Mouse (Mus musculus) CH12.LX (cell line): ENCODE results near the gene Zfp296. TPM values are rescaled to one million over a fixed set of nuclear protein-coding genes. Genes with fewer than 3 reads are reported as not detected.

ENCODE experiments used
- DNase-seq: peaks from one replicate; pipeline ENCODE4 v3.0.0-alpha.2; 2013; ENCODE audit errors: extremely low read depth
- H3K27ac ChIP-seq: 2 replicates; pipeline ENCODE4 v1.5.1; 2012; ENCODE audit warnings: low read depth, mild to moderate bottlenecking, control low read depth, moderate library complexity; ENCODE audit not compliant: insufficient read depth
- H3K27me3 ChIP-seq: replicated peaks from 2 replicates; pipeline ENCODE3; 2012; ENCODE audit warnings: inconsistent platforms
- H3K36me3 ChIP-seq, 2 experiments: replicated peaks in 1 of 2; 2 replicates each; pipeline versions ENCODE3 to v1.6.1; 2012; ENCODE audit warnings: inconsistent platforms in 1 of 2, low read length in 1 of 2, mild to moderate bottlenecking in 1 of 2, mixed read lengths in 1 of 2, moderate library complexity in 1 of 2; ENCODE audit not compliant: control insufficient read depth in 1 of 2, insufficient read depth in 1 of 2
- H3K4me1 ChIP-seq, 2 experiments: 2 replicates each; pipeline ENCODE4 v1.6.1; 2012; ENCODE audit warnings: inconsistent platforms in 1 of 2, moderate library complexity in 1 of 2; ENCODE audit not compliant: insufficient read depth in 2 of 2, control insufficient read depth in 1 of 2
- H3K4me2 ChIP-seq: 2 replicates; pipeline ENCODE4 v1.6.1; 2012; ENCODE audit warnings: low read depth, mild to moderate bottlenecking, control low read depth; ENCODE audit not compliant: poor library complexity, insufficient read depth, severe bottlenecking
- H3K4me3 ChIP-seq, 3 experiments: fragments of 150-350 bp in 1 of 3; sonication (generic) in 1 of 3; replicated peaks in 1 of 3; 2 replicates each; pipeline versions ENCODE3 to v1.5.1; 2011 to 2012; ENCODE audit warnings: low read depth in 2 of 3, low read length in 2 of 3, mild to moderate bottlenecking in 2 of 3, moderate library complexity in 2 of 3, control low read depth in 1 of 3, improper control_type of control experiment in 1 of 3, inconsistent platforms in 1 of 3, mixed read lengths in 1 of 3; ENCODE audit not compliant: poor library complexity in 1 of 3
- H3K79me2 ChIP-seq: replicated peaks from 2 replicates; pipeline ENCODE4 v1.6.1; 2012; ENCODE audit warnings: mild to moderate bottlenecking, moderate library complexity; ENCODE audit not compliant: control insufficient read depth, poor library complexity, insufficient read depth, severe bottlenecking; ENCODE audit errors: extremely low read depth
- H3K9ac ChIP-seq: 2 replicates; pipeline ENCODE4 v1.6.1; 2012; ENCODE audit warnings: low read depth, mild to moderate bottlenecking, control low read depth, moderate library complexity; ENCODE audit not compliant: insufficient read depth
- H3K9me3 ChIP-seq: replicated peaks from 2 replicates; pipeline ENCODE3; 2012; ENCODE audit warnings: low read length, inconsistent platforms, mixed read lengths
- CHD1 ChIP-seq: IDR thresholded peaks from 2 replicates; pipeline ENCODE4 v1.6.1; 2012; ENCODE audit warnings: low read depth, low read length, improper control_type of control experiment, inconsistent platforms
- CTCF ChIP-seq, 2 experiments: IDR thresholded peaks in 1 of 2; conservative IDR thresholded peaks in 1 of 2; 2 replicates each; pipeline ENCODE4 v1.5.1; 2011 to 2012; ENCODE audit warnings: low read depth in 2 of 2, low read length in 2 of 2, improper control_type of control experiment in 1 of 2, inconsistent platforms in 1 of 2, mild to moderate bottlenecking in 1 of 2, moderate library complexity in 1 of 2
- E2F4 ChIP-seq: IDR thresholded peaks from 2 replicates; pipeline ENCODE4 v1.6.1; 2011; ENCODE audit warnings: low read depth, low read length, improper control_type of control experiment; ENCODE audit not compliant: insufficient replicate concordance
- ELF1 ChIP-seq: IDR thresholded peaks from 2 replicates; pipeline ENCODE4 v1.6.1; 2014; ENCODE audit warnings: low read depth, mild to moderate bottlenecking, inconsistent platforms, low read length, improper control_type of control experiment
- GABPA ChIP-seq: IDR thresholded peaks from 2 replicates; pipeline ENCODE4 v1.6.1; 2012; ENCODE audit warnings: low read depth, low read length, improper control_type of control experiment, inconsistent platforms; ENCODE audit not compliant: insufficient replicate concordance
- HCFC1 ChIP-seq: IDR thresholded peaks from 2 replicates; pipeline ENCODE4 v1.6.1; 2012; ENCODE audit warnings: low read depth, mild to moderate bottlenecking, inconsistent platforms, low read length, improper control_type of control experiment
- JUN ChIP-seq: IDR thresholded peaks from 2 replicates; pipeline ENCODE4 v1.6.1; 2011; ENCODE audit warnings: low read depth, mild to moderate bottlenecking, low read length, improper control_type of control experiment, moderate library complexity; ENCODE audit not compliant: insufficient read depth
- MEF2A ChIP-seq: IDR thresholded peaks from 2 replicates; pipeline ENCODE4 v1.6.1; 2014; ENCODE audit warnings: low read depth, mild to moderate bottlenecking, inconsistent platforms, low read length, improper control_type of control experiment, borderline replicate concordance
- MXI1 ChIP-seq: IDR thresholded peaks from 2 replicates; pipeline ENCODE4 v1.6.1; 2011; ENCODE audit warnings: mild to moderate bottlenecking, low read depth, low read length, improper control_type of control experiment
- MYC ChIP-seq: IDR thresholded peaks from 2 replicates; pipeline ENCODE4 v1.6.1; 2011; ENCODE audit warnings: low read depth, mild to moderate bottlenecking, improper control_type of control experiment, low read length
- PAX5 ChIP-seq: IDR thresholded peaks from 2 replicates; pipeline ENCODE4 v1.6.1; 2012; ENCODE audit warnings: low read length, inconsistent platforms, mixed read lengths
- POLR2A ChIP-seq: IDR thresholded peaks from 2 replicates; pipeline ENCODE4 v1.6.1; 2011; ENCODE audit warnings: low read depth, mild to moderate bottlenecking, improper control_type of control experiment, low read length
- POLR2AphosphoS2 ChIP-seq: IDR thresholded peaks from 2 replicates; pipeline ENCODE4 v1.6.1; 2011; ENCODE audit warnings: low read depth, low read length, improper control_type of control experiment
- RCOR1 ChIP-seq: conservative IDR thresholded peaks from 2 replicates; pipeline ENCODE4 v1.6.1; 2012; ENCODE audit warnings: low read depth, mild to moderate bottlenecking, inconsistent platforms, low read length, improper control_type of control experiment
- SIN3A ChIP-seq: IDR thresholded peaks from 2 replicates; pipeline ENCODE4 v1.6.1; 2012; ENCODE audit warnings: low read length, improper control_type of control experiment, inconsistent platforms
- TCF12 ChIP-seq: IDR thresholded peaks from 2 replicates; pipeline ENCODE4 v1.6.1; 2014; ENCODE audit warnings: low read depth, mild to moderate bottlenecking, inconsistent platforms, low read length, improper control_type of control experiment
- UBTF ChIP-seq: IDR thresholded peaks from 2 replicates; pipeline ENCODE4 v1.6.1; 2012; ENCODE audit warnings: low read depth, mild to moderate bottlenecking, inconsistent platforms, low read length, improper control_type of control experiment, moderate library complexity
- USF1 ChIP-seq: IDR thresholded peaks from 2 replicates; pipeline ENCODE4 v1.6.1; 2014; ENCODE audit warnings: low read depth, mild to moderate bottlenecking, inconsistent platforms, low read length, improper control_type of control experiment
- USF2 ChIP-seq: conservative IDR thresholded peaks from 2 replicates; pipeline ENCODE4 v1.6.1; 2011; ENCODE audit warnings: low read depth, low read length, improper control_type of control experiment
- ZC3H11A ChIP-seq: IDR thresholded peaks from 2 replicates; pipeline ENCODE4 v1.6.1; 2012; ENCODE audit warnings: low read depth, mild to moderate bottlenecking, inconsistent platforms, low read length, improper control_type of control experiment
- ZKSCAN1 ChIP-seq: IDR thresholded peaks from 2 replicates; pipeline ENCODE4 v1.6.1; 2012; ENCODE audit warnings: low read depth, inconsistent platforms, low read length, improper control_type of control experiment, borderline replicate concordance
- dilution Hi-C: fragments of 300-500 bp; cut with MboI; formaldehyde crosslinking; loops from 2 replicates; pipeline ENCODE4 v1.14.3; 2020; ENCODE audit warnings: low sequenced_read_pairs; ENCODE audit not compliant: extremely low pct_unique_long_range_greater_than_20kb, extremely low pct_ligation_motif_present
- in situ Hi-C: fragments of 300-500 bp; cut with MboI; formaldehyde crosslinking; loops from 3 replicates; pipeline ENCODE4 v1.14.3; 2019; ENCODE audit warnings: low sequenced_read_pairs, low pct_ligation_motif_present, low pct_unique_long_range_greater_than_20kb, mixed read lengths
- polyA plus RNA-seq: library from polyadenylated mRNA; unstranded; fragments of >175 nt; gene quantifications from 2 replicates; pipeline ENCODE4 v1.2.1, GENCODE M21; 2012; ENCODE audit warnings: low read depth; ENCODE audit not compliant: insufficient read length
- total RNA-seq, 2 experiments: library from RNA; depleted of rRNA; stranded (reverse); fragments of 300-350 nt in 1 of 2; fragments of >200 nt in 1 of 2; gene quantifications; 2 replicates each; pipeline ENCODE4 v1.2.3; 2012 to 2014

Zfp296 gene
- total and polyA plus RNA-seq, 3 experiments, result 10.7 to 44.0 (median 30.0) TPM

DNA sequence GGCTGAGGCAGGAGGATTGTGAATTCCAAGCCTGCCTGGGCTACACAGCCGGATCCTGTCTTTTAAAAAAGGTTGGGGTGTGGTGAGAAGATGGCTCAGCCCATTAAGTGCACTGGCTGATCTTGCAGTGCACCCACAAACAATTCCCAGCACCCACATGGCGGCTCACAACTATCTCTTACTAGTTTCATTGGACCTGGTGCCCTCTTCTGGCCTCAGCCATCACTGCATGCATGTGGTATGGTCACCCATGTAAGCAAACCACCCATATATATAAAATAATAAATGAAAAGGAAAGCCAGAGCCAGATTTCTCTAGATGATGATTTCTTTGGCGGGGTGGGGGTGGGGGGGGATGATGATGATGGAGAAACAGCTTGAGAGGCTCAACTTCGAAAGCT is 12.6 kb upstream of the Zfp296 start:
- peaks cover 5 to 30% of the 10 kb centered on the region in 2 experiments for H3K4me1 ChIP-seq
- H3K9me3 ChIP-seq, result peaks cover 13% of the 10 kb centered on the region
- no peak overlapping the region for H3K4me3 ChIP-seq
- H3K79me2 ChIP-seq, result peaks cover 34% of the 10 kb centered on the region
- no peak for DNase-seq
- H3K27ac ChIP-seq, result no peak overlapping the region
- TF ChIP-seq SIN3A (no peak), CTCF (conservative IDR thresholded peaks at IDR 0.05 in 1 of 2, IDR thresholded peaks at IDR 0.05 in 1 of 2; ENCODE audit: low read depth in 2 of 2, low read length in 2 of 2) (peak in 1 of 2 experiments; percentile 25; a peak in 1 of 4 replicates), USF1 (no peak), MXI1 (no peak)
- in situ Hi-C loops, result loop anchor here (25.0 kb wide), 1 partner anchor 152 kb away; the partner anchor contains the start of genes Ckm and Klc3
- H3K27me3 ChIP-seq, result no peaks in the 10 kb centered on the region
- dilution Hi-C loops, result no loop called here
- H3K4me2 ChIP-seq, result no peak overlapping the region
- peaks cover 36 to 64% of the 10 kb centered on the region in 2 experiments for H3K36me3 ChIP-seq
- H3K9ac ChIP-seq, result no peak overlapping the region

DNA sequence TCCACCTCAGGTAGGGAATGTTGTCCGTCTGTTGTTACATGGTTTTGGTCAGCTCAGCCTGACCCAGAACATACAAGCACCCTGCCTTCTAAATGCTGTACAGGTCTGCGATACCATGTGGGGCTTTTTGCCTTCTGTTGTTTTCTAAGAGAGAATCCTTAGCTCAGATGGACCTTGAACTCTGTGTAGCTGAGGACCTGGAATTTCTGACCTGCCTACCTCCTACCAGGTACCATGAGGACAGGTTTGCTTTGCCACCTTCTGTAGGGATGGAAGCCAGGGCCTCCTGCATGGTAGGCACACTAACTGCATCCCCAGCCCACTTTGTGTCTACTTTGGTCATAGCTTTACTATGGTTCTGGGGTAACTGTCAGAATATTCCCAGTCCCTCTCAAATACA is 11.3 kb upstream of the Zfp296 start:
- Histone ChIP-seq H3K4me2 (no peak overlapping the region), H3K9me3 (peaks cover 13% of the 10 kb centered on the region), H3K27me3 (no peaks in the 10 kb centered on the region), H3K4me1 (peaks cover 0 to 29% of the 10 kb centered on the region in 2 experiments; a peak in 2 of 4 replicates), H3K9ac (no peak overlapping the region), H3K36me3 (peaks cover 48 to 72% of the 10 kb centered on the region in 2 experiments), H3K79me2 (peaks cover 35% of the 10 kb centered on the region), H3K4me3 (no peak overlapping the region), H3K27ac (no peak overlapping the region)
- DNase-seq, result no peak
- dilution Hi-C loops, result no loop called here
- in situ Hi-C loops, result loop anchor here (25.0 kb wide), 1 partner anchor 154 kb away; the partner anchor contains the start of genes Ckm and Klc3
- TF ChIP-seq ZC3H11A, result no peak
- TF ChIP-seq POLR2A, result no peak
- TF ChIP-seq JUN, result no peak
- TF ChIP-seq HCFC1, result no peak
- no peak for TF ChIP-seq GABPA
- TF ChIP-seq MYC, result no peak
- TF ChIP-seq ZKSCAN1, result no peak
- TF ChIP-seq ELF1, result no peak
- no peak for TF ChIP-seq POLR2AphosphoS2
- no peak for TF ChIP-seq E2F4
- TF ChIP-seq CHD1, result no peak
- TF ChIP-seq PAX5, result no peak
- TF ChIP-seq UBTF, result no peak
- TF ChIP-seq MEF2A, result no peak
- no peak for TF ChIP-seq TCF12
- no peak for TF ChIP-seq RCOR1
- no peak for TF ChIP-seq USF2
- no peak for TF ChIP-seq MXI1
